Mouse (Mus musculus): ENCODE data around the gene Snap91. TPM values are rescaled to one million over a fixed set of nuclear protein-coding genes. Genes with fewer than 3 reads are reported as not detected.

Snap91 gene
- total and polyA plus RNA-seq, 3 experiments = 3.8 to 5.8 (median 4.8) TPM

DNA sequence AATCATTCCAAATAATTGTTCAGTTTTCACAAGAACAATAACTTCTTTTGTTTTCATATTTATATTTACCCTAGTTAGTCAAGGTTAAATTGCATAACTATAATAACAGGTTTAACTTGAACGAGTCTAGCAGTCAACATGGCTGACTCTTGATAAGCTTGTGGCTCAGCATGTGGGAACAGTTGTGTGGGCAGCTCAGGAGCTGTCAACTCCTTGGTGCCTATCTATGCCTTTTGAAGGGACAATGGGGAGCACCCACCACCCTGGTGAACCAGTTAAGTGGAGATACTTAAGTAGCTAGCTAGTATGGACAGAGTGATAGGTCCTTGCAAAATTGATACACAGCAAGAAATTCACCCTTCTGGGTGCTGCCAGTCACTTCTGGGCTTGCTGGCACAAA, 151.4 kb downstream of the Snap91 start:
- no peak overlapping the region for H3K27ac ChIP-seq
- intact Hi-C loops (cut with DNase I) = no loop called here
- 54% methylated on average over 1 of the region's 1 CpGs for WGBS

DNA sequence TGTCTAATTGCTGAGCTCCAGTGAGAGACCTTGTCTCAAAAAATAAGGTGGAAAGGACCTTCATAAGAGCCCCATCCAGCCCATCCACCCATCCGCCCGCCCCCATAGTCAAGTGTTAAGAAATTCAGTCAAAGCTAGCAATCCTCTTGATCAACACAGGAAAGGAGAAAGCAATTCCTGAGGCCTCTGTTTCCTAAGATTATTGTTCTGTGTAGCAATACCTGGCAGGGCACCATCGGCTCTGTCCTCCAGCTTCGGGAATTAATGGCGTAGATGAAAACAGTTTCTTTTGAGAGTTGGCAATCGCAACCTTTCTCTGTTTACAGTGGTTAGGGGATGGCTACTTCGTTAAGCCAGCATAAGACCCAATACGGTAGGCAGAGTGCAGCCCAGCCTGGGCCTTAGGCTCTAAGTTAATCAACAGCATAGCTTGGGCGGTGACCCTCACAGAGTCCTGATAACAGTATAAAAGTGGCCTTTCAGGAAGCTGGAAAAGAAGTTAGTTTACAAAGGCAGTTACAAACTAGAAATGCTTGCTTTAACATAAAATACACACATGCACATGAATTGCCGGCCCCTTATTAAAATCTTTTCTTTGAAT, 152.1 kb downstream of the Snap91 start:
- no peak for TF ChIP-seq EP300 (IDR thresholded peaks at IDR 0.05; ENCODE audit: insufficient read depth, low read depth, low read length)
- no peak for TF ChIP-seq POLR2A (IDR thresholded peaks at IDR 0.05; ENCODE audit: insufficient read depth, low read depth, low read length)
- no peak for TF ChIP-seq CTCF (IDR thresholded peaks at IDR 0.05)
- H3K27me3 ChIP-seq (ENCODE audit: control insufficient read depth, insufficient read depth, low read length) = no peaks in the 10 kb centered on the region

More for the DNA sequence above, 151.4 kb downstream of the Snap91 start:
- TF ChIP-seq CTCF (IDR thresholded peaks at IDR 0.05) (no peak), EP300 (IDR thresholded peaks at IDR 0.05; ENCODE audit: insufficient read depth, low read depth, low read length) (no peak), POLR2A (IDR thresholded peaks at IDR 0.05; ENCODE audit: insufficient read depth, low read depth, low read length) (no peak)
- no peak for DNase-seq
- H3K4me1 ChIP-seq (ENCODE audit: control insufficient read depth, insufficient read depth, low read length) = no peaks in the 10 kb centered on the region
- H3K79me2 ChIP-seq (replicated peaks; ENCODE audit: control insufficient read depth, insufficient read depth, low read length) = no peaks in the 10 kb centered on the region
- H3K27me3 ChIP-seq (ENCODE audit: control insufficient read depth, insufficient read depth, low read length) = no peaks in the 10 kb centered on the region
- no peak overlapping the region for H3K9ac ChIP-seq (ENCODE audit: low read depth, low read length)
- no peak overlapping the region for H3K4me3 ChIP-seq
- no peaks in the 10 kb centered on the region for H3K36me3 ChIP-seq (ENCODE audit: control insufficient read depth, insufficient read depth, low read length)

DNA sequence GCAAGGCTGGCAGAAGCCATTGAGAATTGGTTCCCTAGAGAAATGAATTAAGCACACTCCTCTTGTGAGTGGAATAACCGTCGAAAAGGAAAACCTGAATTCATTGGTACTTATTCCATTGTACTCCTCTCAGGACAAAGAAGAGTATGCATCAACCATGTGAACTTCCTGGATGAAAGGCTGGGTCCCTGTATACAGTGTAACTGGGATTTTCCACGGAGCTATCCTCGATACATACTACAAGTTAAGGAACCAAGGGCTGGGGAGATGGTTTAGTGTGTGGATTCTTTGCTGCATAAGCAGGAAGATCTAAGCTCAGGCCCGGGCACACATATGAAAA, 154.1 kb downstream of the Snap91 start:
- no peaks in the 10 kb centered on the region for H3K79me2 ChIP-seq (replicated peaks; ENCODE audit: control insufficient read depth, insufficient read depth, low read length)
- H3K36me3 ChIP-seq (ENCODE audit: control insufficient read depth, insufficient read depth, low read length) = no peaks in the 10 kb centered on the region
- 82% methylated on average over 5 of the region's 5 CpGs for WGBS
- H3K4me3 ChIP-seq = no peak overlapping the region
- TF ChIP-seq CTCF (IDR thresholded peaks at IDR 0.05) (no peak), POLR2A (IDR thresholded peaks at IDR 0.05; ENCODE audit: insufficient read depth, low read depth, low read length) (no peak)
- H3K27ac ChIP-seq = no peak overlapping the region
- intact Hi-C loops (cut with DNase I) = no loop called here
- H3K4me1 ChIP-seq (ENCODE audit: control insufficient read depth, insufficient read depth, low read length) = no peaks in the 10 kb centered on the region
- H3K9ac ChIP-seq (ENCODE audit: low read depth, low read length) = no peak overlapping the region
- H3K27me3 ChIP-seq (ENCODE audit: control insufficient read depth, insufficient read depth, low read length) = no peaks in the 10 kb centered on the region
- no peak for DNase-seq

More for the DNA sequence above, 152.1 kb downstream of the Snap91 start:
- intact Hi-C loops (cut with DNase I) = no loop called here
- Histone ChIP-seq H3K36me3 (ENCODE audit: control insufficient read depth, insufficient read depth, low read length) (no peaks in the 10 kb centered on the region), H3K4me1 (ENCODE audit: control insufficient read depth, insufficient read depth, low read length) (no peaks in the 10 kb centered on the region), H3K4me3 (no peak overlapping the region), H3K79me2 (replicated peaks; ENCODE audit: control insufficient read depth, insufficient read depth, low read length) (no peaks in the 10 kb centered on the region), H3K9ac (ENCODE audit: low read depth, low read length) (no peak overlapping the region), H3K27ac (no peak overlapping the region)
- 62% methylated on average over 10 of the region's 10 CpGs for whole genome bisulfite sequencing
- no peak for DNase-seq

DNA sequence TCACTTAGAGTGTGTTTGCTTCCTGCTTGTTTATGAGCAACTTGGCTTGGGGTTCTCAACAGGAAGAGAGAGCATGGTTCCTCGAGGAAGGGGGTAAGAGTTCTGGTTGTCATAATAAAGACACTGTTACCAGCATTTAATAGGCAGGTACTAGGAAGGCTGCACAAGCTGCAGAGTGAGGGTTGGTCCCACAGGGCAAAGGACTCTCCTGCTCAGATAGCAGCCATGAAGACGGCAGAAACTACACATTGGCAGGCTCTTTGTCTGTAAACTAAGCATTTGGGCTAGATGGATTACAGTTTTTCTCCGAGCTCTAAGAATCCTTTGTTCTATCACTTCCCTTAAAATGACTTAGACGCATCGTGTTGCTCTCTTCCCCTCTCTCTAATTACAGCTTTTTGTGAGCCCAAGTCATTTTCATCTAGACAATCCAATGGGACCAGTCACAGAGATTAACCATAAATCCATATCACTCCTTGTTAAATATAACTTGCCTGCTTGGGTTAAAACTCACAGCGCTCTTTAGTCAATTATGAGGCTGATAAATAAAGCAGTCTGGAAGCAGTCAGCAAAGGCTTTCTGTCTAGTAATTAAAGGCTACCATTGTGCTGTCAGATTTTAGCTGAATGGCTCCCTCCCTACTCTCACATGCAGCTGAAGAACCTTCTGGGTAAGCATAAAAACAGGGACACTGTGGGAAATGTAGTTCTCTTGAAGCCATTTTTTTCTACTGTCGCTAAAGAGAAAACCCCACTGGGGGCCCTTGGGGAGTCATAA, 154.7 kb downstream of the Snap91 start:
- WGBS = 61% methylated on average over 7 of the region's 7 CpGs
- no peaks in the 10 kb centered on the region for H3K36me3 ChIP-seq (ENCODE audit: control insufficient read depth, insufficient read depth, low read length)
- no peak overlapping the region for H3K27ac ChIP-seq
- H3K9ac ChIP-seq (ENCODE audit: low read depth, low read length) = no peak overlapping the region
- no peak overlapping the region for H3K4me3 ChIP-seq
- H3K27me3 ChIP-seq (ENCODE audit: control insufficient read depth, insufficient read depth, low read length) = no peaks in the 10 kb centered on the region
- intact Hi-C loops (cut with DNase I) = no loop called here
- TF ChIP-seq EP300 (IDR thresholded peaks at IDR 0.05; ENCODE audit: insufficient read depth, low read depth, low read length) = no peak
- TF ChIP-seq CTCF (IDR thresholded peaks at IDR 0.05) = no peak
- no peak for TF ChIP-seq POLR2A (IDR thresholded peaks at IDR 0.05; ENCODE audit: insufficient read depth, low read depth, low read length)
- DNase-seq = no peak
- H3K4me1 ChIP-seq (ENCODE audit: control insufficient read depth, insufficient read depth, low read length) = no peaks in the 10 kb centered on the region
- no peaks in the 10 kb centered on the region for H3K79me2 ChIP-seq (replicated peaks; ENCODE audit: control insufficient read depth, insufficient read depth, low read length)

DNA sequence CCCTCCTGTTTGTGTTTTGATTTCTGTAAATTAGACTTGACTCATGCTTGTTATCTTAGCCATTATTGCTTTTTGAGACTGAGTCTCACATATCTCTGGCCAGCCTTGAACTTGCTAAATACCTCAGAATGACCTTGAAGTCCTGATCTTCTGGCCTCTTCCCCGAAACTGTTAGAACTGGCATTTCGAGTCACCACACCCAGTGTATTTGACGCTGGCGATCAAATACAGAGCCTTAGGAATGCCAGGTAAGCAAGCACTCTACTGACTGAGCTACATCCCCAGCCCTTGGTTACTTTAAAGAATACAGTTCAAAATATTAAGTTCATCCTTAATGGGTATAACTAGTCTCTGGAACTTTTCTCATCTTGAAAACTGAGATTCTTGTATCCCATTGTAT, 155.4 kb downstream of the Snap91 start:
- intact Hi-C loops (cut with DNase I) = no loop called here
- Histone ChIP-seq H3K27me3 (ENCODE audit: control insufficient read depth, insufficient read depth, low read length) (no peaks in the 10 kb centered on the region), H3K4me3 (no peak overlapping the region), H3K27ac (no peak overlapping the region), H3K36me3 (ENCODE audit: control insufficient read depth, insufficient read depth, low read length) (no peaks in the 10 kb centered on the region), H3K9ac (ENCODE audit: low read depth, low read length) (no peak overlapping the region), H3K79me2 (replicated peaks; ENCODE audit: control insufficient read depth, insufficient read depth, low read length) (no peaks in the 10 kb centered on the region), H3K4me1 (ENCODE audit: control insufficient read depth, insufficient read depth, low read length) (no peaks in the 10 kb centered on the region)
- TF ChIP-seq CTCF (IDR thresholded peaks at IDR 0.05) (no peak), POLR2A (IDR thresholded peaks at IDR 0.05; ENCODE audit: insufficient read depth, low read depth, low read length) (no peak), EP300 (IDR thresholded peaks at IDR 0.05; ENCODE audit: insufficient read depth, low read depth, low read length) (no peak)
- DNase-seq = no peak
- whole genome bisulfite sequencing = 92% methylated on average over 4 of the region's 4 CpGs

DNA sequence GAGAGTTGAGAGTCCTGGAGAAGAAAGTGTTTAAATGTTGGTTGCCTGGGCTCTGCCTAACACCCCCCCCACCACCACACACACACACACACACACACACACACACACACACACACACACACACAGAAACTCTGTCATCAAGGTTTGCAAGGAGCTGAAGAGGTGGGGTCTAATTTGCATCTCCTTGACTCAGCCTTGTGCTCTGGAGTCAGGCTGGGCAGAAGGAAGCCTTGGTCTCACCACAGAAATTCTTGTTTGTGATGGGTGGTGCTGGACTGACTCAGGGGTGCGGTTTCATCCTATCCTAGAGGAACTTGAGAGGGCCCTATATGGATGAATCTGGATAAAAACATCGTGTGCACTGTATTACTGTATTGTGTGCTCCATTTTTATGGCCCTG, 159.7 kb downstream of the Snap91 start:
- no peak for DNase-seq
- Histone ChIP-seq H3K4me3 (no peak overlapping the region), H3K27ac (no peak overlapping the region), H3K36me3 (ENCODE audit: control insufficient read depth, insufficient read depth, low read length) (no peaks in the 10 kb centered on the region), H3K4me1 (ENCODE audit: control insufficient read depth, insufficient read depth, low read length) (no peaks in the 10 kb centered on the region), H3K9ac (ENCODE audit: low read depth, low read length) (no peak overlapping the region), H3K27me3 (ENCODE audit: control insufficient read depth, insufficient read depth, low read length) (no peaks in the 10 kb centered on the region), H3K79me2 (replicated peaks; ENCODE audit: control insufficient read depth, insufficient read depth, low read length) (no peaks in the 10 kb centered on the region)
- TF ChIP-seq CTCF (IDR thresholded peaks at IDR 0.05) (no peak), EP300 (IDR thresholded peaks at IDR 0.05; ENCODE audit: insufficient read depth, low read depth, low read length) (no peak), POLR2A (IDR thresholded peaks at IDR 0.05; ENCODE audit: insufficient read depth, low read depth, low read length) (no peak)
- WGBS = 80% methylated on average over 2 of the region's 2 CpGs
- intact Hi-C loops (cut with DNase I) = no loop called here

Measured in heart, adult 2 months (tissue).